Mouse (Mus musculus) neural tube, embryonic 12.5 days (tissue): Measurements from ENCODE around the gene Abcg5. TPM values are rescaled to one million over a fixed set of nuclear protein-coding genes. Genes with fewer than 3 reads are reported as not detected.

Experiments used
- ATAC-seq: fragments of 200-750 bp; cut with Nextera tagmentation; 2 replicates; pipeline ENCODE4 v1.8.0; 2017; ENCODE audit warnings: low read depth, mild to moderate bottlenecking, moderate TSS enrichment, moderate library complexity; ENCODE audit not compliant: low FRiP score
- H3K27ac ChIP-seq: fragments of 300-500 bp; sonication (generic); 2 replicates; pipeline ENCODE4 v1.5.1; 2016
- H3K27me3 ChIP-seq: fragments of 300-500 bp; sonication (generic); replicated peaks from 2 replicates; pipeline ENCODE4 v1.6.1; 2016; ENCODE audit warnings: mild to moderate bottlenecking
- H3K36me3 ChIP-seq: fragments of 300-500 bp; sonication (generic); 2 replicates; pipeline ENCODE4 v1.6.1; 2016; ENCODE audit warnings: mild to moderate bottlenecking
- H3K4me1 ChIP-seq: fragments of 300-500 bp; sonication (generic); 2 replicates; pipeline ENCODE4 v1.6.1; 2016
- H3K4me2 ChIP-seq: fragments of 300-500 bp; sonication (generic); replicated peaks from 2 replicates; pipeline ENCODE4 v1.6.1; 2016; ENCODE audit warnings: mild to moderate bottlenecking
- H3K4me3 ChIP-seq: fragments of 300-500 bp; sonication (generic); 2 replicates; pipeline ENCODE4 v1.5.1; 2016
- H3K9ac ChIP-seq: fragments of 300-500 bp; sonication (generic); 2 replicates; pipeline ENCODE4 v1.6.1; 2016; ENCODE audit warnings: mild to moderate bottlenecking
- H3K9me3 ChIP-seq: fragments of 300-500 bp; sonication (generic); 2 replicates; pipeline ENCODE4 v1.6.1; 2016; ENCODE audit warnings: mild to moderate bottlenecking
- WGBS: fragments of 180-500 bp; shearing (Covaris S2); methylation state at CpG from one replicate; pipeline ENCODE4 v1.1.7; 2016; 5-methylcytosine and 5-hydroxymethylcytosine counted together
- polyA plus RNA-seq: library from polyadenylated mRNA; unstranded; fragments of >200 nt; fragmentation: Nextera tagmentation; extraction: Ambion mirVana; gene quantifications from 2 replicates; pipeline ENCODE4 v1.2.1, GENCODE M21; 2016

The Abcg5 gene
- polyA plus RNA-seq = 0.24 and 0.42 TPM in 2 replicates

DNA sequence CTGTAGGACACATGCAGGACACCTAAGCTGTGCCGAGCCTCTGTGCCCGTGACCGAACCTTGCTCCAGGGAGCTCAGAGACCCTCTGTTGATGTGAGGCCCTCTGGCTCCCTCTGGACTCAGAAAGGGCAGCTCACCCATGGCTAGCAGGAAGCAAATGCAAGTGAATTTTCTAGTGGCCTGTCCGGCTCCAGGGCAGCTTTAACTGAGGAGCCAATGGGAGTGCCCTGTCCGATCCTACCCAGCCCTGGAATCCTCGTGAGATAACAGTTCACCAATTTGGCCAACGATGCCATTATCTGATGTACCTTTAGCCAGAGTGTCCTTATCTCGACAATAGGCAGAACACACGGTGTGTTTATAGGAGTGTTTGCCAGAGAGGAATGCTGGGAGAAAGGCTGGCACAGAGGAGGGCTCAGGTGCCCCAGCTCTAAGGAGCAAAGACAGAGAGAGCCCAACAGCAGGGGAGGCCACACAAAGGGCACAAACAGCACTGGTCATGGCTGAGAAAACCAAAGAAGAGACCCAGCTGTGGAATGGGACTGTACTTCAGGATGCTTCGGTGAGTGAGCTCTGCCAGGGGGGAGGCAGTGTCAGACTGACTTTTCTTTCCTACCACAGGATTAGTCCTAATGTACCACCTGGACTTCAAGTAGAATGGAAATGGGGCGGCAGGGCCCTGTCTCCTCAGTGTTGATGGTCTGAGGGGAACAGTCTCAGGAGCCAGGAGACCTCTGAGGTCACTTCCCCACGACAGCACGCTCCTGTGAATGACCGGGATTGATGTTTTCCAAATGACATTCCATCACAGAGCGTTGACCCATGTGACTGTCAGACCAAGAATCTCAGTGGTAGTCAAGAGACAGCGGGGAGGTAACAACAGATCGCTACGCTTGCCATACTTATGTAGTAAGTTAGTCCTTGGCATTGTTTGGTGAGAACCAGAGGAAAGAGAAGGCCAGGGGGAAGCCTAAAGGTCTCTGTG lies at the start of gene Abcg5:
TSS of gene Abcg5 (minus strand) at position 278 of the 984 bp plus-strand sequence.
- ATAC-seq = no peak
- no peak within 1 kb of the TSS for H3K4me2 ChIP-seq
- no peak within 1 kb of the TSS for H3K4me3 ChIP-seq
- H3K4me1 ChIP-seq = no peaks in the 10 kb centered on the region
- no peaks in the 10 kb centered on the region for H3K27me3 ChIP-seq
- no peak within 1 kb of the TSS for H3K27ac ChIP-seq
- H3K36me3 ChIP-seq = no peaks in the 10 kb centered on the region
- H3K9me3 ChIP-seq = no peaks in the 10 kb centered on the region
- WGBS = 77% methylated on average over 18 of the region's 18 CpGs
- H3K9ac ChIP-seq = no peak within 1 kb of the TSS

DNA sequence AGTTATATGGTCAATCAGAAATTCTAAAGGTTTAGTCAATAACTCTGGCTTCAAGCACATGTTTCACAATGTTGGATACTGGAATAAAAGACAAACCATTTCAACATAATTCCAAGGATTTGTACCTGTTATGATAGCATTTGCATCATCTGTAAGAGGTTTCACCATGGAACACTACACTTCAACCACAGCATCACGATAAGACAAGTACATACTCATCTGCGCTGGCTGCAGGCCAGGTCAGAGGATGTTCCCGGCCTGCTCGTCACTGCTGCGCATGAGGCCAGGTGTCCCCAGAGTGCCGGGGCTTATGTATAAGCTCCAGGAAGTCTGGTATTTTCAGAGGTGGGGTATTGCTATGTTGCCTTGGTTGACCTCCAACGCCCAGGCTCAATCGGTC lies 49.8 kb upstream of the Abcg5 start:
- Histone ChIP-seq H3K9ac (no peak overlapping the region), H3K9me3 (no peaks in the 10 kb centered on the region), H3K4me1 (no peaks in the 10 kb centered on the region), H3K4me2 (no peak overlapping the region), H3K4me3 (no peak overlapping the region), H3K36me3 (peaks cover 21% of the 10 kb centered on the region), H3K27ac (no peak overlapping the region), H3K27me3 (no peaks in the 10 kb centered on the region)
- 93% methylated on average over 8 of the region's 8 CpGs for WGBS
- no peak for ATAC-seq

DNA sequence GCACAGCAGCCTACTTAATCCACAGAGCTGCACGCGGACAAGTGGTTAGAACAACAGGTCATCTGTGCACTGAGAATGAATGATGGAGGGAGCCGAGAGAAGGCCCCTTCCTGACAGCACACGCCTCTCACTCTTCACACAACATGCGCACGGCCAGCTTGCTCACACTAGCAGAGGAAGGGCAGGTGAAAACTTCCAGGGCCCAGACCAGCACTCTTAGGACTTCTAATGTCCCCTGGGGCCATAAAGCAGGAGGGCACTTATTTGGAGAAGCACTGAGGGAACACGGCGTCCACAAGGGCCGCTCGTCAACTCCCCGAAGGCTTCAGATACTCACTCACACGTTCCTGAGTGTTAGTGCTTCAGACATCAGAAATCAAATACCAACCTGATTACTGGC lies 48.5 kb upstream of the Abcg5 start:
- H3K36me3 ChIP-seq = peaks cover 21% of the 10 kb centered on the region
- 90% methylated on average over 12 of the region's 12 CpGs for WGBS

DNA sequence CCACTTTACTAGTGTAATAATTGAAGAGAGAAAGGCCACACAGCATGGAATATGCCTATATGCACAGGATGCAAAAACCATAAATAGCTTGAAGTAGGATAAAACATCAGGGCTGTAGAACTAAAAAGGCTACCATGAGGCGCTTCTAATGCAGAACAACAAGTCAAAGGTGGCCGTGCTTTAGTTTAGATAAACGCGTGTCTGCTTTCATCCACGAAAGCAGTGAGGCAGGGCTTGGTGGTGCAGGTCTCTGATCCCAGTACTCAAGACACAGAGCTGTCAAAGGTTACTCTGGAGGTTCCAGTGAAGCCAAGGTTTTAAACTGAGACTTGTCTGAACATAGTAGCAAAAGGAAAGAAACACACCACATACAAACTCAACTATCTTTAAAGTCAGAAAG lies 46.3 kb upstream of the Abcg5 start:
- Histone ChIP-seq H3K9me3 (no peaks in the 10 kb centered on the region), H3K9ac (no peak overlapping the region), H3K4me1 (no peaks in the 10 kb centered on the region), H3K36me3 (peaks cover 33% of the 10 kb centered on the region), H3K27me3 (no peaks in the 10 kb centered on the region), H3K4me2 (no peak overlapping the region), H3K27ac (no peak overlapping the region), H3K4me3 (no peak overlapping the region)
- 91% methylated on average over 5 of the region's 5 CpGs for WGBS
- ATAC-seq = no peak

More for the DNA sequence above, 48.5 kb upstream of the Abcg5 start:
- Histone ChIP-seq H3K27ac (no peak overlapping the region), H3K27me3 (no peaks in the 10 kb centered on the region), H3K4me2 (no peak overlapping the region), H3K9ac (no peak overlapping the region), H3K4me1 (no peaks in the 10 kb centered on the region), H3K4me3 (no peak overlapping the region), H3K9me3 (no peaks in the 10 kb centered on the region)
- ATAC-seq = no peak

DNA sequence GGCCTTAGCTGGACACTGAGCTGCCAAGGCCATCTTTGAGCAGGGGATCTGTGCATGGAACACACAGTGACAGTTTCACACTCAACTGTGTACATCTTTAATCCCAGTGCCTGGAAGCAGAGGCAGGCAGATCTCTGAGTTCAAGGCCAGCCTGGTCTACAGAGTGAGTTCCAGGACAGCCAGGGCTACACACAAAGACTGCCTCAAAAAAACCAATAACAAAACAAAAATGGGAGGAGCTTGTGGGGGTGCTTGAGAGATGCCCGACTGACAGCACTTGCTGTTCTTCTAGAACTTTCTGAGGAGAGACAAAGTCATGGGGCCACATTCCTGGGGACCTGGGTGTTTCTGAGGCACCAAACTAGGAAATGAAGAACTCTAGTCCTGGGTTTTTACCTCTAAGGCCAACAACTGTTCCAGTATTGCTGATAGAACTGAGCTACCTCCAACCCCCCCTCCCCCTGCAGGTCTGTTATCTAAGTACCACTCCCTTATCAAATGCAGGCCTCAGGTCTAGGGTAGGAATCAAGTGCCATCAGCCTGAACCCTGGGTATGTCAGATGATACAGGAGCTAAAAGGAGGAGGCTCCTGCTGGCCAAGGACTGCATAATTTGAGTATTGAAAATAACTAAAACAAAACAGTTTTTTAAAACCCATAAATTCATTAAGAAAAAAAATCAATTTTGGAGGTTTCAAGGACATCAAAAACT lies 45.5 kb upstream of the Abcg5 start:
- ATAC-seq = no peak
- Histone ChIP-seq H3K9me3 (no peaks in the 10 kb centered on the region), H3K4me3 (no peak overlapping the region), H3K9ac (no peak overlapping the region), H3K27me3 (no peaks in the 10 kb centered on the region), H3K27ac (no peak overlapping the region), H3K4me1 (no peaks in the 10 kb centered on the region), H3K4me2 (no peak overlapping the region), H3K36me3 (peaks cover 33% of the 10 kb centered on the region)
- 87% methylated on average over 1 of the region's 1 CpGs for WGBS

GRCm38 (mm10) chr17:84725163-84725562 lies 42.4 kb upstream of the Abcg5 start:
- Histone ChIP-seq H3K27me3 (no peaks in the 10 kb centered on the region), H3K36me3 (peaks cover 34% of the 10 kb centered on the region), H3K27ac (no peak overlapping the region), H3K4me1 (no peaks in the 10 kb centered on the region), H3K4me3 (no peak overlapping the region), H3K9me3 (no peaks in the 10 kb centered on the region), H3K9ac (no peak overlapping the region), H3K4me2 (no peak overlapping the region)
- ATAC-seq = no peak
- 95% methylated on average over 3 of the region's 3 CpGs for WGBS

- no peaks in the 10 kb centered on the region for H3K9me3 ChIP-seq
- H3K36me3 ChIP-seq = peaks cover 28% of the 10 kb centered on the region
- H3K9ac ChIP-seq = no peak overlapping the region
- H3K4me3 ChIP-seq = no peak overlapping the region
- H3K27ac ChIP-seq = no peak overlapping the region
- H3K4me1 ChIP-seq = no peaks in the 10 kb centered on the region
- WGBS = 65% methylated on average over 9 of the region's 9 CpGs
- no peak overlapping the region for H3K4me2 ChIP-seq
- ATAC-seq = no peak
- H3K27me3 ChIP-seq = no peaks in the 10 kb centered on the region
Measured at GRCm38 (mm10) chr17:84724028-84724427, 41.2 kb upstream of the Abcg5 start.

DNA sequence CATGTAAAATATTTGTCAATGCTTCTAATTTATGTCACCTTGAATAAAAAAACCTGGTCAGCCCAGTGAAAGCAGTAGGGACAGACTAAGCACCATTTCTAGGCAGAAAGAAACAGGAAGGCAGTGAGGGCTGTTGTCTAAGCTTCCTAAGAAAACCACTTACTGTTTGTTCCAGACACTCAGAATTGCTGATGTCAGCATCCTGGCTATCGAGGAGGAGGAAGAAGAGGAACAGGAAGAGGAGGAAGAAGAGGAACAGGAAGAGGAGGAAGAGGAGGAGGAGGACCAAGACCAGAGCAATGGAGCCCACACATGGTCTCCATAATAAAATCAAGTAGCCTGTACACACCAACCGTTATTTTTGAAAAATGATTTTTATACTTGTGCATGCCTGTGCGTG lies 36.3 kb upstream of the Abcg5 start:
- Histone ChIP-seq H3K36me3 (peaks cover 13% of the 10 kb centered on the region), H3K4me1 (no peaks in the 10 kb centered on the region), H3K27me3 (0 out of 2 replicates have a peak, but pooled peaks cover 8% of the 10 kb centered on the region), H3K4me2 (no peak overlapping the region), H3K9me3 (no peaks in the 10 kb centered on the region), H3K9ac (no peak overlapping the region), H3K4me3 (no peak overlapping the region), H3K27ac (no peak overlapping the region)
- ATAC-seq = no peak
- WGBS = 93% methylated on average over 3 of the region's 3 CpGs

DNA sequence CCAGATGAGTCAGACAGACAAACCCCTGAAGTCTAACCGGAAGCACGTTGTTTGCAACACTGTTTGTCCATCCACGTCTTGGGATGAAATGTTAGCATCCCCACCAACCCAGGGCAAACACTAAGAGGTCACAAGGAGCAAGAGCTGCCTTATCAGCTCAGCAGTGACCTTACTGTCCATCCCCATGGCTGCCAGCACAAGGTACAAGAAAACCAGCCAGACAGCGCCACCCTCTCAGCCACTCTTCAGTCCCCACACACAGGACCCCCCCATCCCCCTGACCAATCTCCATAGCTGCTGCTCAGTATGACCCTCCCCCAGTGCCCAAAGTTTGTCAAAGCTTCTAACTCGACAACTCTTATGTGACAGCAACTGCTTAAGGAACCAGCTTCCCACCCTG lies 34.6 kb upstream of the Abcg5 start:
- Histone ChIP-seq H3K4me3 (no peak overlapping the region), H3K27me3 (peaks cover 10% of the 10 kb centered on the region; the same call in 1 of the 2 replicates), H3K27ac (no peak overlapping the region), H3K9ac (no peak overlapping the region), H3K4me2 (no peak overlapping the region), H3K9me3 (no peaks in the 10 kb centered on the region), H3K36me3 (peaks cover 13% of the 10 kb centered on the region), H3K4me1 (peaks cover 4% of the 10 kb centered on the region; the same call in 1 of the 2 replicates)
- 80% methylated on average over 5 of the region's 5 CpGs for WGBS
- no peak for ATAC-seq

- WGBS = 45% methylated on average over 16 of the region's 16 CpGs
- no peak overlapping the region for H3K4me2 ChIP-seq
- H3K9ac ChIP-seq = no peak overlapping the region
- peaks cover 7% of the 10 kb centered on the region; the same call in 1 of the 2 replicates for H3K36me3 ChIP-seq
- H3K4me3 ChIP-seq = no peak overlapping the region
- H3K27ac ChIP-seq = no peak overlapping the region
- peaks cover 4% of the 10 kb centered on the region; the same call in 1 of the 2 replicates for H3K4me1 ChIP-seq
- H3K27me3 ChIP-seq = peaks cover 10% of the 10 kb centered on the region; the same call in 1 of the 2 replicates
- ATAC-seq = no peak
- H3K9me3 ChIP-seq = no peaks in the 10 kb centered on the region
Measured at GRCm38 (mm10) chr17:84716252-84716872, 33.6 kb upstream of the Abcg5 start.

DNA sequence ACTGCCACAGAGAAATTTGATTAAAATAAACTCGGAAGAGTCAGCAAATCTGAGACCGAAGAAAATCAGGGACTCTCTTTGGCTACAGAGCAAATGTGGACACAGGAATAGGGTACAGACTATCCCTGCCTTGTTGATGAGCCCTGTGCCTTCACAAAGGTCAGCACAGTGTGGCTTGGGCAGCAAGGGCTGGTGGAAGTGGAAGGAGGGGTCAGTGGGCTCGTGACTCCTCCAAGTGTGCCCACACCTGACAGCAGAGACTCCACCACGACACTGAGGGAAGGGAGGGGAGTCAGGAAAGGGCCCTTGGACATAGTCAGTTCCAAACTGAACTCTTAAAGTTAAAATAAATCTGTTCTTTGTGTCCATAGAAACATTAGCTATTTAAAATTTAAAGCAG lies 32.1 kb upstream of the Abcg5 start:
- Histone ChIP-seq H3K27ac (no peak overlapping the region), H3K27me3 (peaks cover 10% of the 10 kb centered on the region; the same call in 1 of the 2 replicates), H3K4me3 (no peak overlapping the region), H3K9me3 (no peaks in the 10 kb centered on the region), H3K4me1 (peaks cover 7% of the 10 kb centered on the region; the same call in 1 of the 2 replicates), H3K4me2 (no peak overlapping the region), H3K9ac (no peak overlapping the region), H3K36me3 (peaks cover 7% of the 10 kb centered on the region; the same call in 1 of the 2 replicates)
- 72% methylated on average over 4 of the region's 4 CpGs for WGBS
- ATAC-seq = no peak
